Mouse (Mus musculus) olfactory bulb, adult 2 months (tissue): ENCODE data around the gene Col4a1. TPM values are rescaled to one million over a fixed set of nuclear protein-coding genes. Genes with fewer than 3 reads are reported as not detected.

Source experiments
- H3K27ac ChIP-seq: fragments of 200-500 bp; 2 replicates; pipeline ENCODE4 v1.5.1; 2012; ENCODE audit warnings: low read depth, low read length; ENCODE audit not compliant: insufficient read depth
- H3K4me1 ChIP-seq: fragments of 200-500 bp; 2 replicates; pipeline ENCODE4 v1.6.1; 2012; ENCODE audit warnings: low read length; ENCODE audit not compliant: control insufficient read depth, insufficient read depth
- H3K4me3 ChIP-seq: fragments of 200-500 bp; 2 replicates; pipeline ENCODE4 v1.5.1; 2012; ENCODE audit warnings: mild to moderate bottlenecking, low read depth, low read length, moderate library complexity; ENCODE audit not compliant: insufficient read depth
- CTCF ChIP-seq: fragments of 200-500 bp; IDR thresholded peaks from 2 replicates; pipeline ENCODE4 v1.5.1; 2012; ENCODE audit warnings: low read depth, mild to moderate bottlenecking, low read length, moderate library complexity; ENCODE audit not compliant: insufficient read depth
- POLR2A ChIP-seq: fragments of 200-500 bp; IDR thresholded peaks from 2 replicates; pipeline ENCODE4 v1.6.1; 2012; ENCODE audit warnings: mild to moderate bottlenecking, low read depth, low read length, moderate library complexity; ENCODE audit not compliant: insufficient read depth
- WGBS: fragments of 180-500 bp; shearing (Covaris S2); methylation state at CpG from one replicate; pipeline ENCODE4 v1.1.7; 2018; 5-methylcytosine and 5-hydroxymethylcytosine counted together
- polyA plus RNA-seq: library from polyadenylated mRNA; stranded (reverse); fragments of >200 nt; gene quantifications from 2 replicates; pipeline ENCODE4 v1.2.4, GENCODE M21; 2012; ENCODE audit warnings: low replicate concordance; ENCODE audit not compliant: missing spikeins, insufficient read depth, insufficient read length

The Col4a1 gene
- not detected in 2 replicates for polyA plus RNA-seq

- WGBS: under 1% methylated on average over 86 of the region's 87 CpGs
- peak within 1 kb of the TSS; percentile 34 for H3K27ac ChIP-seq
- TF ChIP-seq CTCF (no peak), POLR2A (peak; percentile 43; the same call in 1 of the 2 replicates)
- peaks cover 24% of the 10 kb centered on the region for H3K4me1 ChIP-seq
- H3K4me3 ChIP-seq: peak within 1 kb of the TSS; percentile 71
These were observed at the start of gene Col4a1, which contains the start of gene Col4a2 for GRCm38 (mm10) chr8:11312349-11313175. Gene Col4a1 (minus strand): TSS chr8:11312826. Gene Col4a2 (plus strand): TSS chr8:11312805.

- no peak for TF ChIP-seq CTCF
- TF ChIP-seq POLR2A: no peak
- H3K4me3 ChIP-seq: no peak overlapping the region
- WGBS: 80% methylated on average over 9 of the region's 9 CpGs
- H3K27ac ChIP-seq: no peak overlapping the region
- peaks cover 14% of the 10 kb centered on the region for H3K4me1 ChIP-seq
These were observed 49.1 kb upstream of the Col4a1 start for GRCm38 (mm10) chr8:11361546-11362277.

DNA sequence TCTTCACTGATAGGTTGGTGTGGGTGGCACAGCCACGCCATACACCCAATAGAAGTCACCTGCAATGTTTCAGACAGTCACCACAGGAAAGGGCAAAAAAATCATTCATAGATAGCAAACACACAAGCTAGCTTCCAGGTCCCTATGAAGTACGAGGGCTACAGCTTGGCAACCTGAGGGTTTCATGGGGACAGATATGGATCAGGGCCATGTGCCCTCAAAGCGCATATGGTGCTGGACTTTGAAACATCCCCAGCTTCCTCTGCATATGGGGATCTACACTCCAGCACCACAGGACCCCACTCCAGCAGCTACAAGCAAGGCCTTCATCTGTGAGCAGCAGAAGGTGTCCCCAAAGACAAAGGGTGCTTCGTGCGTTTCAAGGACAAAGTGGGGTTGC, 47.2 kb upstream of the Col4a1 start:
- H3K27ac ChIP-seq: no peak overlapping the region
- H3K4me1 ChIP-seq: peaks cover 11% of the 10 kb centered on the region
- TF ChIP-seq CTCF: no peak
- no peak for TF ChIP-seq POLR2A
- 93% methylated on average over 5 of the region's 5 CpGs for WGBS
- H3K4me3 ChIP-seq: no peak overlapping the region

DNA sequence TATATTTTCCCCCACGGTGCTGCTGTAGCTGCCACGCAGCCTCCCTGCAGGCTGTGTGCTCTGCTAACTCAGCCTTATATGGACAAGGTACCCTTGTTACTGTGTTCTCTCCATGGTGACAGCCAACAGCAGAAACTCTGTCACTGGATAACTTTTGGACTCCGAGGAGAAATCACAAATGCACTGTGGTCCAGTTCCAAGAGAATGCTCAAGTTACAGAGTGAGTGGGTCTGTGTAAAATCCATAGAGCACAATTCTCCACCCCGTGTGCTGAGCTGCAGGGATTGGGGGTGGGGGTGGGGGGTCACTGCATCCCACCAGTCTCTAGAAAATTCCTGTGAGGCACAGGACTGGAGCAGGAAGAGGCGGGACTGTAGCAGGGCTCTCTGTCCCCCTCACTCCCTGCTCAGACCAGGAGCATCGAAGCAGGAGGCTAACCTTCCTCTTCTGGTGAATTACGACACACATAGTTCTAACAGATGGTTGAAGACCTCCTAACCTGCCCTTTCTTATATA, 45.4 kb upstream of the Col4a1 start:
- WGBS: 64% methylated on average over 7 of the region's 7 CpGs
- Histone ChIP-seq H3K4me3 (no peak overlapping the region), H3K27ac (no peak overlapping the region), H3K4me1 (peaks cover 8% of the 10 kb centered on the region; the same call in 1 of the 2 replicates)
- TF ChIP-seq POLR2A: no peak
- no peak for TF ChIP-seq CTCF

GRCm38 (mm10) chr8:11356776-11357175, 44.1 kb upstream of the Col4a1 start:
- TF ChIP-seq POLR2A: no peak
- WGBS: 76% methylated on average over 8 of the region's 8 CpGs
- Histone ChIP-seq H3K27ac (no peak overlapping the region), H3K4me1 (peaks cover 7% of the 10 kb centered on the region), H3K4me3 (no peak overlapping the region)

- Histone ChIP-seq H3K4me3 (no peak overlapping the region), H3K4me1 (peaks cover 11% of the 10 kb centered on the region), H3K27ac (no peak overlapping the region)
- WGBS: 91% methylated on average over 3 of the region's 3 CpGs
- no peak for TF ChIP-seq POLR2A
- TF ChIP-seq CTCF: no peak
These were observed 43.3 kb upstream of the Col4a1 start for GRCm38 (mm10) chr8:11355900-11356299.

DNA sequence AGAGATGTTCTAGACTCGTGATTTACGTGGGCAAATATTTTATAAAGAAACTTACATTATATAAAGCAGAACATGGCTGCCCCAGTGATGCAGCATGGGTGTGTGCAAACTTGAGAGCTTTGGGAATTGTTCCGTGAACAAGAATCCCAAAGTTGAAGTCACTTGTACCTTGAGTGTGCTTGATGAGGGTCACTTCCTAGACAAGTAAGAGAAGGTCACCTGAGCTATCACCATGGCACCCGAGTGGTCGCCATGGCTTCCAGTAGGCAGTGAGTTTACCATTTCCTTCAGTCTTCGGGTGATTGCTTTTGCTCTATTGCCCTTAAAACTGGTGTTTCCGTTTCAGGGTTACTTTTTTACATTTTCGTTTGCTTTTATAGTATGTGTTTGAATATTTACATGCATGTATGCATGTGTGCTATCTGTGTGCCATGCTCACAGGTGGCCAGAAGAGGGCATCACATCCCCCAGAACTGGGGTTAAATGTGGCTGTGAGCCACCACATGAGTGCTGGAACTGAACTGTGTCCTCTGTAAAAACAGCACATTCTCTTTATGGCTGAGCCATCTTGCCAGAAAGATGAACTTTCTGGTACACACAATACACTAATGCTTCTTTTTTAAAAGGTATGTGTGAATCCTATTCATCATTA, 42.3 kb upstream of the Col4a1 start:
- 97% methylated on average over 8 of the region's 8 CpGs for WGBS
- Histone ChIP-seq H3K27ac (no peak overlapping the region), H3K4me3 (no peak overlapping the region), H3K4me1 (peaks cover 12% of the 10 kb centered on the region)
- no peak for TF ChIP-seq CTCF
- TF ChIP-seq POLR2A: no peak

- Histone ChIP-seq H3K4me1 (peaks cover 19% of the 10 kb centered on the region), H3K4me3 (no peak overlapping the region), H3K27ac (no peak overlapping the region)
- 59% methylated on average over 11 of the region's 11 CpGs for WGBS
- TF ChIP-seq POLR2A (no peak), CTCF (no peak)
These were observed 39.9 kb upstream of the Col4a1 start for GRCm38 (mm10) chr8:11352514-11352913.

DNA sequence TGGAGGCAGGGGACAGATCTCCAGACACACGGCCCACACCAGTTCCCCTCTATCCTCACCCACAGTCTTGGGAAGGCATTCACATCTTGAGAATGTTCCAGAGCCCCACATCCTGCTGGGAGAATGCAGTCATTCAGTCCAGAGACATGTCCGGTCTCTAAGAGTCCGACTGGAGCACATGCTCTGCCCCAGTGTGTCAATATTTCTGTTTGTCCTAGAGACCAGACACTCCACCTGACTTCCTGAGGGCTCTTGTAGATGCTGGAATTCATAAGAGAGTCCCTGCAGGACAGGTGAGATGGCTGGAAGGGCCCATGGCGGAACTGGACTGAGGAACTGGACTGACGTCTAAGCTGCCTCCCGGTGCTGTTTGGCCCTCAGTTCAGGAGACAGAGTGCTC, 38.7 kb upstream of the Col4a1 start:
- Histone ChIP-seq H3K4me1 (peaks cover 22% of the 10 kb centered on the region), H3K27ac (no peak overlapping the region), H3K4me3 (no peak overlapping the region)
- no peak for TF ChIP-seq POLR2A
- TF ChIP-seq CTCF: no peak
- 93% methylated on average over 6 of the region's 6 CpGs for WGBS
